Mouse (Mus musculus): ENCODE results near the gene Cd44. TPM values are rescaled to one million over a fixed set of nuclear protein-coding genes. Genes with fewer than 3 reads are reported as not detected.

The Cd44 gene
- polyA plus RNA-seq, 1 experiment = 87.6 TPM

GRCm38 (mm10) chr2:102894785-102895184 is 6.7 kb downstream of the Cd44 start:
- Histone ChIP-seq H3ac (ENCODE audit: control insufficient read depth, insufficient read length, low read depth) (no peak overlapping the region), H3K79me3 (ENCODE audit: low read depth) (peaks cover 97% of the 10 kb centered on the region), H3K79me2 (ENCODE audit: control insufficient read depth, insufficient read depth) (peaks cover 100% of the 10 kb centered on the region), H3K27me3 (ENCODE audit: control insufficient read depth, insufficient read depth, insufficient read length) (no peaks in the 10 kb centered on the region), H3K4me3 (ENCODE audit: insufficient read depth, poor library complexity, severe bottlenecking) (no peak overlapping the region), H3K36me3 (ENCODE audit: control insufficient read depth, insufficient read depth) (peaks cover 82% of the 10 kb centered on the region)
- no peak for TF ChIP-seq CTCF (IDR thresholded peaks at IDR 0.05; ENCODE audit: control insufficient read depth, insufficient read depth, insufficient read length)
- TF ChIP-seq MYOG (IDR thresholded peaks at IDR 0.05; ENCODE audit: control insufficient read depth, extremely low read depth, insufficient read length) = no peak
- TF ChIP-seq CEBPB (IDR thresholded peaks at IDR 0.05; ENCODE audit: low read depth) = no peak
- TF ChIP-seq MYOD1 (IDR thresholded peaks at IDR 0.05; ENCODE audit: control insufficient read depth, insufficient read length, low read depth) = no peak
- no peak for TF ChIP-seq FOSL1 (IDR thresholded peaks at IDR 0.05; ENCODE audit: insufficient read depth, low read length, poor library complexity, severe bottlenecking)
- no peak for TF ChIP-seq USF1 (IDR thresholded peaks at IDR 0.05; ENCODE audit: low read depth)
- TF ChIP-seq MAX (IDR thresholded peaks at IDR 0.05) = no peak

- peaks cover 100% of the 10 kb centered on the region for H3K79me2 ChIP-seq (ENCODE audit: control insufficient read depth, insufficient read depth)
- H3K27me3 ChIP-seq (ENCODE audit: control insufficient read depth, insufficient read depth, insufficient read length) = no peaks in the 10 kb centered on the region
- no peak overlapping the region for H3K4me3 ChIP-seq (ENCODE audit: insufficient read depth, poor library complexity, severe bottlenecking)
- peaks cover 100% of the 10 kb centered on the region for H3K79me3 ChIP-seq (ENCODE audit: low read depth)
- peaks cover 96% of the 10 kb centered on the region for H3K36me3 ChIP-seq (ENCODE audit: control insufficient read depth, insufficient read depth)
- H3ac ChIP-seq (ENCODE audit: control insufficient read depth, insufficient read length, low read depth) = no peak overlapping the region
- TF ChIP-seq FOSL1 (IDR thresholded peaks at IDR 0.05; ENCODE audit: insufficient read depth, low read length, poor library complexity, severe bottlenecking) (no peak), MAX (IDR thresholded peaks at IDR 0.05) (no peak), CTCF (IDR thresholded peaks at IDR 0.05; ENCODE audit: control insufficient read depth, insufficient read depth, insufficient read length) (no peak), CEBPB (IDR thresholded peaks at IDR 0.05; ENCODE audit: low read depth) (no peak), MYOG (IDR thresholded peaks at IDR 0.05; ENCODE audit: control insufficient read depth, extremely low read depth, insufficient read length) (no peak), USF1 (IDR thresholded peaks at IDR 0.05; ENCODE audit: low read depth) (no peak)
Observed at GRCm38 (mm10) chr2:102888688-102889225, 12.7 kb downstream of the Cd44 start.

GRCm38 (mm10) chr2:102887137-102887536 is 14.3 kb downstream of the Cd44 start:
- Histone ChIP-seq H3K79me3 (ENCODE audit: low read depth) (peaks cover 100% of the 10 kb centered on the region), H3K79me2 (ENCODE audit: control insufficient read depth, insufficient read depth) (peaks cover 100% of the 10 kb centered on the region), H3K4me3 (ENCODE audit: insufficient read depth, poor library complexity, severe bottlenecking) (no peak overlapping the region), H3K27me3 (ENCODE audit: control insufficient read depth, insufficient read depth, insufficient read length) (no peaks in the 10 kb centered on the region), H3ac (ENCODE audit: control insufficient read depth, insufficient read length, low read depth) (no peak overlapping the region), H3K36me3 (ENCODE audit: control insufficient read depth, insufficient read depth) (peaks cover 94% of the 10 kb centered on the region)
- TF ChIP-seq USF1 (IDR thresholded peaks at IDR 0.05; ENCODE audit: low read depth) = no peak

- H3K4me3 ChIP-seq (ENCODE audit: insufficient read depth, poor library complexity, severe bottlenecking) = no peak overlapping the region
- peaks cover 100% of the 10 kb centered on the region for H3K79me3 ChIP-seq (ENCODE audit: low read depth)
- H3K27me3 ChIP-seq (ENCODE audit: control insufficient read depth, insufficient read depth, insufficient read length) = no peaks in the 10 kb centered on the region
- H3K79me2 ChIP-seq (ENCODE audit: control insufficient read depth, insufficient read depth) = peaks cover 100% of the 10 kb centered on the region
- peaks cover 94% of the 10 kb centered on the region for H3K36me3 ChIP-seq (ENCODE audit: control insufficient read depth, insufficient read depth)
- no peak overlapping the region for H3ac ChIP-seq (ENCODE audit: control insufficient read depth, insufficient read length, low read depth)
- TF ChIP-seq USF1 (IDR thresholded peaks at IDR 0.05; ENCODE audit: low read depth) = no peak
- no peak for TF ChIP-seq CEBPB (IDR thresholded peaks at IDR 0.05; ENCODE audit: low read depth)
- TF ChIP-seq MYOD1 (IDR thresholded peaks at IDR 0.05; ENCODE audit: control insufficient read depth, insufficient read length, low read depth) = no peak
- TF ChIP-seq FOSL1 (IDR thresholded peaks at IDR 0.05; ENCODE audit: insufficient read depth, low read length, poor library complexity, severe bottlenecking) = no peak
- TF ChIP-seq MYOG (IDR thresholded peaks at IDR 0.05; ENCODE audit: control insufficient read depth, extremely low read depth, insufficient read length) = no peak
- no peak for TF ChIP-seq CTCF (IDR thresholded peaks at IDR 0.05; ENCODE audit: control insufficient read depth, insufficient read depth, insufficient read length)
- TF ChIP-seq MAX (IDR thresholded peaks at IDR 0.05) = no peak
Observed at GRCm38 (mm10) chr2:102886306-102886935, 15.0 kb downstream of the Cd44 start.

- Histone ChIP-seq H3K79me2 (ENCODE audit: control insufficient read depth, insufficient read depth) (peaks cover 100% of the 10 kb centered on the region), H3ac (ENCODE audit: control insufficient read depth, insufficient read length, low read depth) (no peak overlapping the region), H3K4me3 (ENCODE audit: insufficient read depth, poor library complexity, severe bottlenecking) (no peak overlapping the region), H3K27me3 (ENCODE audit: control insufficient read depth, insufficient read depth, insufficient read length) (no peaks in the 10 kb centered on the region), H3K79me3 (ENCODE audit: low read depth) (peaks cover 99% of the 10 kb centered on the region), H3K36me3 (ENCODE audit: control insufficient read depth, insufficient read depth) (peaks cover 92% of the 10 kb centered on the region)
- TF ChIP-seq CEBPB (IDR thresholded peaks at IDR 0.05; ENCODE audit: low read depth) (no peak), CTCF (IDR thresholded peaks at IDR 0.05; ENCODE audit: control insufficient read depth, insufficient read depth, insufficient read length) (no peak), MYOD1 (IDR thresholded peaks at IDR 0.05; ENCODE audit: control insufficient read depth, insufficient read length, low read depth) (no peak), FOSL1 (IDR thresholded peaks at IDR 0.05; ENCODE audit: insufficient read depth, low read length, poor library complexity, severe bottlenecking) (no peak), MYOG (IDR thresholded peaks at IDR 0.05; ENCODE audit: control insufficient read depth, extremely low read depth, insufficient read length) (no peak), USF1 (IDR thresholded peaks at IDR 0.05; ENCODE audit: low read depth) (no peak), MAX (IDR thresholded peaks at IDR 0.05) (no peak)
Observed at GRCm38 (mm10) chr2:102882597-102883272, 18.7 kb downstream of the Cd44 start.
